Mouse (Mus musculus) adrenal gland, adult 2 months (tissue): ENCODE results near the gene Carns1. TPM values are rescaled to one million over a fixed set of nuclear protein-coding genes. Genes with fewer than 3 reads are reported as not detected.
A peak's percentile ranks its signal among the peaks of the same experiment; 100 is the strongest.
"Not testable (repeated sequence)": the region's sequence is repeated elsewhere in the genome, so short reads cannot be mapped to it uniquely, and the experiment has no call there.

ENCODE experiments used
- DNase-seq: peaks from one replicate; pipeline ENCODE4 v3.0.0; 2021
- polyA plus RNA-seq: library from polyadenylated mRNA; depleted of rRNA; stranded (reverse); fragments of >200 nt; gene quantifications from 2 replicates; pipeline ENCODE4 v1.2.3, GENCODE M21; 2012
- total RNA-seq, 2 experiments: library from RNA; stranded (reverse); gene quantifications; 2 replicates each; pipeline ENCODE4 v1.2.3; 2021

Carns1 gene
- total and polyA plus RNA-seq, 3 experiments: 2.9 to 5.8 (median 3.8) TPM

DNA sequence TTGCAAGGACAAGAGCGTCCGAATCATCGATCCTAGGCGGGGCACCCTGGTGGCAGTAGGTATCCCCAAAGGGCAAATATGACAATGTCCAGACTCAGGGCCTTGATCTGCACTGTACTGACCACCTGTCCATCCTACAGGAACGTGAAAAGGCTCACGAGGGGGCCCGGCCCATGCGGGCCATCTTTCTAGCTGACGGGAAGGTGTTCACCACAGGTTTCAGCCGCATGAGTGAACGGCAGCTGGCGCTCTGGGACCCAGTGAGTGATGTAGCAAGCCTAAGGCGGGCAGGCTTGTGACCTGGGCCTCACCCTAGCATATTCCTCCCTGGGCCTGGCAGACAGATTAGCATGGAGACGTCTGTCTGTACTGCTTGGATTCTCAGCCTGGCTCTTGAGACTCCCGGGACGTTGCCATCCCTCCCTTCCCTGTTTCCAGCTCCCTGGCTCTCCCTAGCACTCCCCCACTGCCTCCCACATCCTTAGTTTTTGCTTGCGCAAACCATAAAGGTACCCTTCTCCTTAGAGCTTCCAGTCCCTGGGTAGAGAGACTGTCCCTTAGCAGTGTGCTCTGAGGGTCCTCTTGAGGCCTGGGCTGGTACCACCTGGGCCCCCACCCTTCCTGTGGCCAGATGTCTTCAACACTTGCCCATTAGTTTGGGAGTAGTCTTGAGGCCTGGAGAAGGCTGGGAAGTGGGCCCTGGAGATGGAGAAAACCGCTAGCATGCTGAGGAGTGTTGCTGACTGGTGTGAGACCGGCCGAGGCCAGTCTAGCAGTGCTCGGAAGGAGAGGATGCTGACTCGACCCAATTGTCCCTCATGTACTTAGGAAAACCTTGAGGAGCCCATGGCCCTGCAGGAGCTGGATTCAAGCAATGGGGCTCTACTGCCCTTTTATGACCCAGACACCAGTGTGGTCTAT lies 24.5 kb downstream of the Carns1 start:
- DNase-seq: no peak

- no peak for DNase-seq
Measured at GRCm38 (mm10) chr19:4149764-4150461, 25.4 kb downstream of the Carns1 start.

DNA sequence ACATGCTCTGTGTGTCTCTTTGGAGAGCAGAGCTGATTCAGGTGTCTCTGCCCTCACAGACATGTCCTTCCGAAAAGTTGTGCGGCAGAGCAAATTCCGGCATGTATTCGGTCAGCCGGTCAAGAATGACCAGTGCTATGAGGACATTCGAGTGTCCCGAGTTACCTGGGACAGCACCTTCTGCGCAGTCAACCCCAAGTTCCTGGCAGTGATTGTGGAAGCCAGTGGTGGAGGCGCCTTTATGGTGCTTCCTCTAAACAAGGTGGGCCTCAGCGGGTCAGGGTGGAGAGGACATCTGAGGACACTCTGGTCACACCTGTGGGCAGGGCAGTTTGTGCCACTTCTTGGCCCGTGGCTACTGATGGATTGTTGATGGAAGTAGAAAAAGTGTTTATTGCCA lies 26.0 kb downstream of the Carns1 start:
- no peak for DNase-seq

DNA sequence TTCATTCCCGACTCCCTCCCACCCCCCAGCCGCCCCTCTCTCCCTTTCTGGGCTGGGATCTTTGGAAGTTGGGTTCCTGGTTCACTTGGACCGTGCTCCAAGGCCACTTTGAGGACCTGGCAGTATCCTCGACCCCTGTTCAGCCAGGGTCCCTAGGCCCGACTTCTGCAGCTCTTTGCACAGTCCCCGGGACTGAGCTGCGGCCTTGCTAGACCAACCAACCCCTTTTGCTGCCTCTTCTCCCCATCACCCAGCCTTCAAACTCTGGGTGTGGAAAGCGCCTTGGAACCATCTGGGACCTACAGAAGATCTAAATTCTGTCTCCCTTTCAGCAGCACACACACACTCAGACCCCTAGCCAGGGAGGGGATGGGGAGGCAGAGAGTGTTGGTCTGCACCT lies 26.5 kb downstream of the Carns1 start:
- DNase-seq: no peak

DNA sequence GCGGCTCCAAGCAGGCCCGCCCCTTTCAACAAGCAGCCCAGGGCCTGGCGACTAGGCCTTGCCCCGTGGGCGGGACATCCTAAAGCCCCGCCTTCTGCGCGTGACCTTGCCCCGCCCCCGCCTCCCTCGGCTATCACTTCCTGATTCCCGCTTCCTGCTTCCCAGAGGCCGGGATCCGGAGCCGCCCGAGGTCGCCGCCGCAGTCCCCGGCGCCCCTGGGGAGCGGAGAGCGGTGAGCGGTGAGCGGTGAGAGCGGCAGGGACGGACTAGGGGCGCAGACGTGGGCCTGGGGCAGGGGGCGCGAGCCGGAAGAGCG lies 26.8 kb downstream of the Carns1 start, which contains the start of gene Coro1b:
TSS of gene Coro1b (plus strand) at position 129 of the 316 bp plus-strand sequence.
- DNase-seq: peak; percentile 99

GRCm38 (mm10) chr19:4147782-4148490 lies 27.3 kb downstream of the Carns1 start:
- no peak for DNase-seq

DNA sequence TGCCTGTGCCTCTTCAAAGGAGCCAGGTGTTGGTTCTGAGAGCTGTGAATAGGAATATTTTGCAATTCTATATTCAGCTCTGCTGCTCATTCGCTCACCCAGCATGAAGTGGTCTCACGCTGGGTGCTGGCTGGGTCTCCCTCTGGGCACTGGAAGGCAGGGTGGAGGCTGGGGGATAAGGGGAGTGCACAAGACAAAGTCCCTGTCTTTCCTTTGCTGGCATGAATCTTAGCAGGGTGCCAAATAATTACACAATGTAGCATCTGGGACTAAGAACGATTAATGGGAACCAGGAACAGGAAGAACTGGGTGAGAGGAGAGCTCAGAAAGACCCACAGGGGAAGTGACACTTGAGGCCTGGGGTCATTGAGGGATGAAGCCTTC lies 28.3 kb downstream of the Carns1 start:
- DNase-seq: no peak

DNA sequence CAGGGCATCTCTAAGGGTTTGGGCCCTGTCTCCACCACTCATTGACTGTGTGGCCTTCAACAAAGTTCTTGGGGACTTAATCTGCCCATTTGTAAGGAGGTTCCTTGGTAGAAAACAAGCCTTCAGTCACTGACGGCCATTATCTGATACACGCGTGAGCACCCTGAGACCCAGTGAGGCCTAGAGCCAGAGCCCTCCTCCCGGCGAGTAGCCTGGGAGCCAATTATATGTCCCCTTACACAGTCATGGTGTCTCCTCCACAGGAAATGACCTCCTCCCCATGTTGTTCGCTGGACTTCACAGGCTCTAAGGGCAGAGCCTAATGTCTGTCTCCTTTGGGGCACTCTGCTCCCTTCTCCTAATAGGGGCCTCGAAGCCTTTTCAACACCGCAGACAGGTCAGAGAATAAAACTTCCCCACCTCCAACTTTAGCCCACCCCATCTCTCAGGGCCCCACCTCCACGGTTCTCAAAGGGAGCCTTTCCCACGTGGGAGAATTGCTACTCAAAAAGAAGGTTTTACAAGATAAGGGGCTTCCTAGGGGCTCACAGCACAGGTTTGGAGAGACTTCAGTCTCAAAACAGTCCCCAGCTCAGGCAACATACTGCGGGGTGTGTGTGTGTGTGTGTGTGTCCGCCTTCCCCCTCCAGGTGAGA lies 28.8 kb downstream of the Carns1 start:
- DNase-seq: no peak

- no peak for DNase-seq
Measured at GRCm38 (mm10) chr19:4145936-4146335, 29.3 kb downstream of the Carns1 start.

DNA sequence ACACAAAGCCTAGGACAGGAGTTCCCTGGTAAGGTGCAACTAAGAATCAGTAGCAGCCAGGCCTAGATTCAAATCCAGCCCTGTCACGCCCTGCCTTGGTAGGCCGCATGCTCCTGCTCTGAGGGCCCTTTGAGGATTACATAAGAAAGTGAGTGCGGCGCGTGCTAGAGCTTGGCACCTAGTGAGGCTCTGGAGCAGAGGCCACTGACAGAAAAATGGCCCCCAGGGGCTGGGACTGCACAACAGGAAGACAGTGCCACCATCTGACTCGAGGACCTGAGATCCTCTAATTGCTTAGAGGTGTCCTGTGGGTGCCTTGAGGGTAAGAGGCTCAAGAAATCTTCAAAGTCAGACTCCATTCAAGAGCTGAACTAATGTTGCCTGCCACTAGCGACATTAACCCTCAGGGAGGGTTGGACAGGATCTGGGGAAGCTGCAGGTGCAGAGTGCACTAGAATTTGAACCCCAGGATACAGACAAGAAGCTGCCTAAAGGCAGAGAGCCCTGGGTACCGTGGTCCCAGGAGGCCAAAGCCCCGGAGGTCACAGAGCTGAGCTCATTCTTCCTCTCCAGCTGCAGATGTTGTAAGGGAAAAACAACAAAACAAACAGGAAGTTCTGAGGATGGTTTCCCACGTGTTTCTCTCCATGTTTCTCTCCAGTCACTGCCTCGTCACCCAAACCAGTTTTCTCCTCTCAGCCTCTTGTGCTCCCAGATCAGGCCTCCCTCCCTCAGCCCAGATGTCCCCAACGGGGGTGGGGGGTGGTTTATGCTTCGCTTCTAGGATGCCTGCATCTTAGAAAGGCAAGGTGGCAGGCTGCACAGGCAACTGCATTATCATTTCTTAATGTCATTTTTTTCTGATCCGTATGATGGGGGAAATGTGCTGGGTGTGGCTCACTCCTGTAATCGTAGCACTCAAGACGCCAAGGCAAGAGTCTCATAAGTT lies 30.5 kb downstream of the Carns1 start:
- no peak for DNase-seq

DNA sequence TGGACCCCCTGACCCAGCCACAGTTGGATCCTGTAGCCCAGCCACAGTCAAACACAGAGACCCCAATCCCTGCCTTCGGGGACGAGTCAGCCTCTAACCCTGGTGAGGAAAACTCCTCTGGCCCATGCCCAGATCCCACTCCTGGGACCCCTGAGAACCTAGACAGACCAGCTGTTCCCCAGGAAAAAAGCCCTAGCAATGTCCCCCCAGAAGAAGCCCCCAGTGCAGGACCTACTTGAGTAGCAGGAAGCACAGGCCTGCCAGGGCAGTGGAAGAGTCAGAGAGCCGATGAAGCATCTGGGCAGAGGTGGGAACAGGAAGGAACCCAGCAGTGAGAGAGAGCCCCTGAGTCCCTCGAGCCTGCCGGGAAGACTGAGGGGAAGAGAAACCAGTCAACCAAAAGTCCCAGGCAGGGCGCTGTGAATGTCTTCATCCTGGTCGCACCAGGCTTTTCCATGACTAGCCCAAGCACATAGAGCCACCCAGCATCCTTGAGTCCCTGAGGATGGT lies 31.5 kb downstream of the Carns1 start, which contains the start of gene Cabp4:
TSS of gene Cabp4 (minus strand) at position 275 of the 510 bp plus-strand sequence.
- no peak for DNase-seq

- no peak for DNase-seq
Measured at GRCm38 (mm10) chr19:4142416-4143173, 32.7 kb downstream of the Carns1 start.

DNA sequence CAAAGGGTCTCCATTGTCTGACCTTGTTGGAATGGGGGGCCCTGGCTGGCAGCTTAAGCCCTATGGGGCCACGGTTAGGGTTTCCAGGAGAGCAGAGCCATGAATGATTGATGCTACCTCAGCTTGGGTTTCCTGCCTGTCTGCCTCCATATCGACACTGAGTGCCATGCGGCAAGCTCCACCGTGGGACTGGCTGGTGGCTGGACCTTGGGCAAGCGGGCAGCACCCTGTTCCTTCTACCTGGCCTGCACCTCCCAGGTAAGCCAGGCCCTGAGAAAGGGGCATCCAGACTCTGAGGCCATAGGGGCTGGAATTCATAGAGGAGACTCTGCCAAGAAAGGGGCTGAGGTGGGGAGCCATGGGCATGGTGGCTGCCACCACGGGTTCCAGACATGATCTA lies 35.1 kb downstream of the Carns1 start:
- no peak for DNase-seq

DNA sequence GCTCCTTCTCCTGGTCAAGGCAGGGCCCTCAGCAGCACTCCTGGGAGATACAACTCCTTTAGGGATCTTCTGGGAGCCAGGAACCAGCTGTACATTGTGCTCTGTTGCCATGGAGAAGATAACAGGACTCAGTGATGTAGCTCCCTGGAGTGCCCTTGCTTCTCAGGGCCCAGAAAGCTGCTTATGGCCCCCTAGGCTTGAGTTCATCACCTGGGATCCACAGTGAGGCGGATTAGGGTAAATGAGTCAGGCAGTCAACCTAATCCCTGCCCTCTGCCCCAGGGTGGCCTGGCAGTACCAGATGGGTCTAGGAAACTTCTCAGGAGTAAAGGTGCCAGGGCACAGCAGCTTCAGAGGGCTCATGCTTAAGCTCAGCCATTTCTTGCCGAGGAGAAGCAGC lies 35.8 kb downstream of the Carns1 start, which contains the start of gene Gpr152:
TSS of gene Gpr152 (plus strand) at position 342 of the 400 bp plus-strand sequence.
- DNase-seq: no peak

GRCm38 (mm10) chr19:4137913-4138312 lies 37.4 kb downstream of the Carns1 start:
- no peak for DNase-seq

GRCm38 (mm10) chr19:4136463-4136862 lies 38.8 kb downstream of the Carns1 start:
- DNase-seq: no peak

DNA sequence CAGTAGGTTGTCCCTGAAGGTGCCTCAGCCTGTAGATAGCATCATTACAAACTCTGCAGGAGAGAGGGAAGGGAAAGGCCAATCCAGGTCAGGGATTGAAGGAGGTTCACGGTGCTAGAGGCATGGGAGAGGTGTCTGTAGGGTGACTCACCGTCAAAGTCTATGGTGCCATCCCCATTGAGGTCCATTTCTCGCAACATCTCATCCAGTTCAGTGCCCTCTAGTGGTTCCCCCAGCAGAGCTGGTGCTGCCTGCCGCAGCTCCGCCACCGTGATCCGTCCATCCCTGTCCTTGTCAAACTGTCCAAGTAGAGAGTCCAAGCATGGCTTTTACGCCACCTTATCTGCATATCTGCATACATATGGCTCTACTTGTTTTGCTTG lies 39.3 kb downstream of the Carns1 start:
- peak; percentile 52 for DNase-seq

- DNase-seq: not testable (repeated sequence)
Measured at GRCm38 (mm10) chr19:4135229-4135962, 39.9 kb downstream of the Carns1 start.

DNA sequence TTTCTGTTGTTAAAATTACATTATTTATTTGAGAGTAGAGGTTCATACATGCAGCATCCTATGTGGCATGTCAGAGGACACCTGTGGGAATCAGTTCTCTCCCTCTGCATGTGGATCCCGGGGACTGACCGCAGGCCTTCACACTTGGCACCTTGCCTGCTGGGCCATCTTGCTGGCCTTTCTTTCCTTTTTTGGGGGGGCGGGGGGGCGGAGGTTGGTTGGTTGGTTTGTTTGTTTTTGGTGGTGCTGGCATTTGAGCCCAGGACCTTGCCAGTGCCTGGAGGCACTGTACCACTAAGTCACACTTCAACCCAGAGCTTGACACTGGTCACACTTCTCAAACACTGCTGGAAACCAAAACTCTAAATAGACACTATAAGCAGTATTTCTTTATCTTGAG lies 40.9 kb downstream of the Carns1 start:
- DNase-seq: no peak
